8 mouse cellular contexts compared by ENCODE assay signal in the genomic region with DNA sequence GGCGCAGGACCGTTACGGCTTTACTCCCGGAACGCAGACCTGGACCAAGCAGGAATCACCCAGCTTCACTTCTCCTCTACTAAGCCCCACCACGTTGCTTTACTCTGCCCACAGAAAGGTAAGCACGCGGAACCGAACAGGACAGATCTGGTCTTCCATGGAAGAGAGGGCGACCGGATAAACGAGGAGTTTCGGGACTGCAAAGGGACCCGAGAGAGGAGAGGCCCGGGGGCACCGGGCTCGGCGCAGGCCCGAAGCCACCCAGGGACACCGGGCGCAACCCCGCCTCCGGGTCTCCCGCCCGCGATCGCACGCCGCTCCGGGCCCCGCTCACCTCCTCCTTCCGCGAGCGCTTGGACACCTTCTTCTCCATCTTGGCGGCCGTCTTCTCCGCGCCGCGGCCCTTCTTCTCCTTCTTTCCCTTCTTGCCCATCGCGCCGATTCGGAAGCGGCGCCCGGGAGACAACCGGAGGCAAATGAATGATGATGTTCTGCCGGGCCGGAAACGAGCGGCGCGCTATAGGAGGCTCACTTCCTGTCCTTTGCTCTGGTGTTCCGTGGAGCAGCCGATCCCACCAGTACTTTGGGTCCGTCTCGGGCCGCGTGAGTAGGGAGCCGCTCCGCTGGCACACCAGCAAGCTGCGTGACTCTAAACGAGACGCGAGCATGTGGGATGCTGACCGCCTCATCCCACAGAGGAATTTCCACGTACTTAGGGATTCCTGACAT. TPM values are rescaled to one million over a fixed set of nuclear protein-coding genes. Genes with fewer than 3 reads are reported as not detected.
DNase-seq lines count a peak whose midpoint lies in the region; ATAC-seq and TF ChIP-seq lines count a peak whose summit lies in the region.

A gene (minus strand): TSS at position 522 of the 729 bp plus-strand sequence.

- H3K36me3 ChIP-seq in hindbrain, embryonic 10.5 days = peaks cover 5% of the 10 kb centered on the region; the same call in 1 of the 2 replicates
- H3K36me3 ChIP-seq in lung, postnatal 0 days (ENCODE audit: insufficient read depth, low read length) = no peaks in the 10 kb centered on the region

- WGBS in hindbrain, embryonic 10.5 days = under 1% methylated on average over 68 of the region's 68 CpGs
- under 1% methylated on average over 65 of the region's 68 CpGs for WGBS in lung, postnatal 0 days

- H3K9ac ChIP-seq in lung, postnatal 0 days (replicated peaks; ENCODE audit: low read depth) = peak within 1 kb of the TSS; percentile 71

- ATAC-seq in frontal cortex, adult (ENCODE audit: low TSS enrichment) = peak; percentile 96
- ATAC-seq in lung, postnatal 0 days = peak; percentile 99

- peak within 1 kb of the TSS; percentile 79 for H3K4me2 ChIP-seq in lung, postnatal 0 days (replicated peaks; ENCODE audit: low read depth, low read length)

- no peaks in the 10 kb centered on the region for H3K27me3 ChIP-seq in hindbrain, embryonic 10.5 days (ENCODE audit: insufficient read depth, poor library complexity, severe bottlenecking)
- H3K27me3 ChIP-seq in lung, postnatal 0 days (replicated peaks; ENCODE audit: insufficient read depth, low read length) = no peaks in the 10 kb centered on the region

- TF ChIP-seq EP300 in lung, postnatal 0 days (IDR thresholded peaks at IDR 0.05) = no peak

- peak within 1 kb of the TSS; percentile 97 for H3K4me3 ChIP-seq in hindbrain, embryonic 10.5 days
- peak within 1 kb of the TSS; percentile 81 for H3K4me3 ChIP-seq in lung, postnatal 0 days (ENCODE audit: low read depth, low read length)

- peak within 1 kb of the TSS; percentile 90 for H3K27ac ChIP-seq in hindbrain, embryonic 10.5 days
- peak within 1 kb of the TSS; percentile 32; the same call in 1 of the 2 replicates for H3K27ac ChIP-seq in lung, postnatal 0 days (ENCODE audit: low read length)

- no peak for TF ChIP-seq CTCF in lung, postnatal 0 days (IDR thresholded peaks at IDR 0.05)

- peaks cover 26% of the 10 kb centered on the region for H3K4me1 ChIP-seq in hindbrain, embryonic 10.5 days (replicated peaks)
- H3K4me1 ChIP-seq in lung, postnatal 0 days (ENCODE audit: insufficient read depth, low read depth, low read length) = peaks cover 6% of the 10 kb centered on the region; the same call in 1 of the 2 replicates

- no peaks in the 10 kb centered on the region for H3K9me3 ChIP-seq in hindbrain, embryonic 10.5 days
- H3K9me3 ChIP-seq in lung, postnatal 0 days (ENCODE audit: low read length) = no peaks in the 10 kb centered on the region

- peak; percentile 79 for DNase-seq in MEL-GATA-1-ER (ENCODE audit: extremely low read depth, low read depth)
- peak; percentile 89 for DNase-seq in cerebellum, adult 8-10 months
- peak; percentile 90 for DNase-seq in hindbrain, embryonic 10.5 days (ENCODE audit: low spot score)
- peak; percentile 85 for DNase-seq in layer of hippocampus, adult 9-11 months
- peak; percentile 90 for DNase-seq in lung, postnatal 0 days (ENCODE audit: low spot score)
- peak; percentile 83 for DNase-seq in ovary, postnatal 14 days (ENCODE audit: low spot score)
- DNase-seq in thymus, postnatal 14 days = peak; percentile 87

RNA-seq across cellular contexts. Expression of the gene that starts here (rescaled TPM):
- 60.6 and 66.1 TPM in 2 replicates for polyA plus RNA-seq in hindbrain, embryonic 10.5 days (2016; fragmentation: Nextera tagmentation; extraction: Ambion mirVana)
- polyA plus RNA-seq in lung, postnatal 0 days (2015; fragmentation: Nextera tagmentation; extraction: Ambion mirVana) = 22.9 and 28.4 TPM in 2 replicates

Comparison
In these comparisons a context has a peak if more than half of its experiments do, and no peak if none do; other contexts are left out.
1. Peak in every context shown above with its lines: DNase-seq, ATAC-seq, H3K4me3 ChIP-seq and H3K27ac ChIP-seq.